Mouse (Mus musculus) hindbrain, embryonic 11.5 days (tissue): ENCODE data around the gene Hs6st1. TPM values are rescaled to one million over a fixed set of nuclear protein-coding genes. Genes with fewer than 3 reads are reported as not detected.

Experiments
- ATAC-seq: fragments of 200-750 bp; cut with Nextera tagmentation; 2 replicates; pipeline ENCODE4 v1.8.0; 2017; ENCODE audit warnings: mild to moderate bottlenecking, moderate TSS enrichment, moderate library complexity; ENCODE audit not compliant: low FRiP score
- DNase-seq: peaks from one replicate; pipeline ENCODE4 v3.0.0-alpha.2; 2015; ENCODE audit warnings: low spot score
- H3K27ac ChIP-seq: fragments of 300-500 bp; sonication (generic); 2 replicates; pipeline ENCODE4 v1.5.1; 2014; ENCODE audit warnings: mild to moderate bottlenecking, low read depth, low read length
- H3K27me3 ChIP-seq: fragments of 300-500 bp; sonication (generic); 2 replicates; pipeline ENCODE4 v1.6.1; 2014; ENCODE audit warnings: mild to moderate bottlenecking, low read length, moderate library complexity, mixed read lengths; ENCODE audit not compliant: control insufficient read depth, insufficient read depth
- H3K36me3 ChIP-seq: fragments of 300-500 bp; sonication (generic); 2 replicates; pipeline ENCODE4 v1.6.1; 2014; ENCODE audit warnings: mild to moderate bottlenecking, low read length, moderate library complexity, mixed read lengths; ENCODE audit not compliant: control insufficient read depth, insufficient read depth
- H3K4me1 ChIP-seq: fragments of 300-500 bp; sonication (generic); replicated peaks from 2 replicates; pipeline ENCODE4 v1.6.1; 2014; ENCODE audit warnings: low read length, mixed read lengths; ENCODE audit not compliant: control insufficient read depth, insufficient read depth
- H3K4me2 ChIP-seq: fragments of 300-500 bp; sonication (generic); replicated peaks from 2 replicates; pipeline ENCODE4 v1.6.1; 2014; ENCODE audit warnings: mild to moderate bottlenecking, low read depth, low read length
- H3K4me3 ChIP-seq: fragments of 300-500 bp; sonication (generic); 2 replicates; pipeline ENCODE4 v1.5.1; 2014; ENCODE audit warnings: low read depth, low read length
- H3K9ac ChIP-seq: fragments of 300-500 bp; sonication (generic); 2 replicates; pipeline ENCODE4 v1.6.1; 2014; ENCODE audit warnings: low read depth, low read length
- H3K9me3 ChIP-seq: fragments of 300-500 bp; sonication (generic); 2 replicates; pipeline ENCODE4 v1.6.1; 2016; ENCODE audit warnings: low read length; ENCODE audit not compliant: control insufficient read depth
- WGBS: fragments of 180-500 bp; shearing (Covaris S2); extraction: QIAGEN DNeasy Blood & Tissue Kit; methylation state at CpG from one replicate; pipeline ENCODE4 v1.1.7; 2014; 5-methylcytosine and 5-hydroxymethylcytosine counted together
- polyA plus RNA-seq: library from polyadenylated mRNA; unstranded; fragments of >200 nt; fragmentation: Nextera tagmentation; extraction: Ambion mirVana; gene quantifications from 2 replicates; pipeline ENCODE4 v1.2.1, GENCODE M21; 2014

Gene Hs6st1
- polyA plus RNA-seq, 1 experiment from 2014 or later: 10.7 TPM

GRCm38 (mm10) chr1:36074197-36074596 is 6.0 kb downstream of the Hs6st1 start:
- 94% methylated on average over 4 of the region's 5 CpGs for WGBS
- Histone ChIP-seq H3K9me3 (no peaks in the 10 kb centered on the region), H3K27me3 (no peaks in the 10 kb centered on the region), H3K36me3 (no peaks in the 10 kb centered on the region), H3K9ac (no peak overlapping the region), H3K4me3 (no peak overlapping the region), H3K4me1 (peaks cover 23% of the 10 kb centered on the region; the same call in 1 of the 2 replicates), H3K27ac (no peak overlapping the region), H3K4me2 (no peak overlapping the region)
- no peak for ATAC-seq
- no peak for DNase-seq

GRCm38 (mm10) chr1:36074968-36075367 is 6.8 kb downstream of the Hs6st1 start:
- H3K9ac ChIP-seq: no peak overlapping the region
- DNase-seq (no peak), ATAC-seq (no peak)
- no peak overlapping the region for H3K4me2 ChIP-seq
- no peaks in the 10 kb centered on the region for H3K36me3 ChIP-seq
- no peaks in the 10 kb centered on the region for H3K9me3 ChIP-seq
- H3K27me3 ChIP-seq: no peaks in the 10 kb centered on the region
- H3K4me1 ChIP-seq: peaks cover 20% of the 10 kb centered on the region; the same call in 1 of the 2 replicates
- no peak overlapping the region for H3K4me3 ChIP-seq
- H3K27ac ChIP-seq: no peak overlapping the region
- 82% methylated on average over 7 of the region's 7 CpGs for WGBS

GRCm38 (mm10) chr1:36075652-36076051 is 7.5 kb downstream of the Hs6st1 start:
- peaks cover 15% of the 10 kb centered on the region; the same call in 1 of the 2 replicates for H3K4me1 ChIP-seq
- H3K27ac ChIP-seq: no peak overlapping the region
- DNase-seq: no peak
- no peaks in the 10 kb centered on the region for H3K9me3 ChIP-seq
- no peaks in the 10 kb centered on the region for H3K36me3 ChIP-seq
- H3K27me3 ChIP-seq: no peaks in the 10 kb centered on the region
- no peak overlapping the region for H3K4me2 ChIP-seq
- no peak for ATAC-seq
- 80% methylated on average over 5 of the region's 5 CpGs for WGBS
- H3K9ac ChIP-seq: no peak overlapping the region
- H3K4me3 ChIP-seq: no peak overlapping the region

- peak; percentile 67 for ATAC-seq
- no peak overlapping the region for H3K9ac ChIP-seq
These were observed 8.9 kb downstream of the Hs6st1 start for GRCm38 (mm10) chr1:36077084-36077483.

GRCm38 (mm10) chr1:36078250-36078649 is 10.1 kb downstream of the Hs6st1 start:
- Histone ChIP-seq H3K9ac (no peak overlapping the region), H3K27me3 (no peaks in the 10 kb centered on the region), H3K4me1 (peaks cover 4% of the 10 kb centered on the region; the same call in 1 of the 2 replicates), H3K27ac (no peak overlapping the region), H3K9me3 (no peaks in the 10 kb centered on the region), H3K4me3 (no peak overlapping the region), H3K36me3 (no peaks in the 10 kb centered on the region), H3K4me2 (no peak overlapping the region)
- WGBS: 83% methylated on average over 1 of the region's 1 CpGs
- no peak for ATAC-seq
- no peak for DNase-seq

More at GRCm38 (mm10) chr1:36077084-36077483, 8.9 kb downstream of the Hs6st1 start:
- Histone ChIP-seq H3K4me3 (no peak overlapping the region), H3K27ac (0 out of 2 replicates have a peak overlapping the region, but pooled peaks have one; percentile 24), H3K27me3 (no peaks in the 10 kb centered on the region), H3K9me3 (no peaks in the 10 kb centered on the region), H3K4me2 (no peak overlapping the region), H3K36me3 (no peaks in the 10 kb centered on the region), H3K4me1 (peaks cover 6% of the 10 kb centered on the region; the same call in 1 of the 2 replicates)
- no peak for DNase-seq
- 67% methylated on average over 6 of the region's 6 CpGs for WGBS

- Histone ChIP-seq H3K4me3 (no peak overlapping the region), H3K9ac (no peak overlapping the region), H3K27me3 (no peaks in the 10 kb centered on the region), H3K27ac (no peak overlapping the region), H3K36me3 (0 out of 2 replicates have a peak, but pooled peaks cover 2% of the 10 kb centered on the region), H3K4me2 (no peak overlapping the region), H3K9me3 (no peaks in the 10 kb centered on the region), H3K4me1 (peaks cover 4% of the 10 kb centered on the region; the same call in 1 of the 2 replicates)
- DNase-seq: no peak
- ATAC-seq: no peak
- WGBS: 93% methylated on average over 8 of the region's 8 CpGs
These were observed 11.5 kb downstream of the Hs6st1 start for GRCm38 (mm10) chr1:36079679-36080078.

- Histone ChIP-seq H3K9me3 (no peaks in the 10 kb centered on the region), H3K36me3 (0 out of 2 replicates have a peak, but pooled peaks cover 4% of the 10 kb centered on the region), H3K4me1 (peaks cover 4% of the 10 kb centered on the region; the same call in 1 of the 2 replicates), H3K4me2 (no peak overlapping the region), H3K9ac (no peak overlapping the region), H3K4me3 (no peak overlapping the region), H3K27me3 (no peaks in the 10 kb centered on the region), H3K27ac (no peak overlapping the region)
- 85% methylated on average over 5 of the region's 5 CpGs for WGBS
- DNase-seq (no peak), ATAC-seq (no peak)
These were observed 12.8 kb downstream of the Hs6st1 start for GRCm38 (mm10) chr1:36080974-36081373.

- ATAC-seq: no peak
- Histone ChIP-seq H3K27me3 (no peaks in the 10 kb centered on the region), H3K4me1 (peaks cover 1% of the 10 kb centered on the region; the same call in 1 of the 2 replicates), H3K4me2 (no peak overlapping the region), H3K9me3 (no peaks in the 10 kb centered on the region), H3K4me3 (no peak overlapping the region), H3K9ac (no peak overlapping the region), H3K36me3 (0 out of 2 replicates have a peak, but pooled peaks cover 4% of the 10 kb centered on the region), H3K27ac (no peak overlapping the region)
- WGBS: 85% methylated on average over 6 of the region's 6 CpGs
- DNase-seq: no peak
These were observed 14.0 kb downstream of the Hs6st1 start for GRCm38 (mm10) chr1:36082184-36082583.

GRCm38 (mm10) chr1:36083554-36083953 is 15.4 kb downstream of the Hs6st1 start:
- 0 out of 2 replicates have a peak, but pooled peaks cover 4% of the 10 kb centered on the region for H3K36me3 ChIP-seq

More at GRCm38 (mm10) chr1:36083554-36083953, 15.4 kb downstream of the Hs6st1 start:
- DNase-seq (no peak), ATAC-seq (no peak)
- Histone ChIP-seq H3K27me3 (no peaks in the 10 kb centered on the region), H3K4me2 (no peak overlapping the region), H3K9ac (no peak overlapping the region), H3K4me1 (peaks cover 5% of the 10 kb centered on the region; the same call in 1 of the 2 replicates), H3K9me3 (no peaks in the 10 kb centered on the region), H3K27ac (no peak overlapping the region), H3K4me3 (no peak overlapping the region)
- 94% methylated on average over 5 of the region's 5 CpGs for WGBS
